Mouse (Mus musculus): ENCODE measurements around the gene Gm5414.
A peak's percentile ranks its signal among the peaks of the same experiment; 100 is the strongest.

The Gm5414 gene

GRCm38 (mm10) chr15:101627884-101628283 is at the start of gene Gm5414:
TSS of gene Gm5414 (minus strand) at chr15:101628188.
- DNase-seq = no peak

GRCm38 (mm10) chr15:101675978-101676377 is 48.0 kb upstream of the Gm5414 start:
- no peak for DNase-seq

- DNase-seq = no peak
Measured at GRCm38 (mm10) chr15:101652736-101653265, 24.8 kb upstream of the Gm5414 start.

GRCm38 (mm10) chr15:101647280-101647679 is 19.3 kb upstream of the Gm5414 start, which contains the start of gene Gm5478:
TSS of gene Gm5478 (minus strand) at chr15:101647380.
- no peak for DNase-seq

- DNase-seq = no peak
Measured at GRCm38 (mm10) chr15:101599123-101599522, 28.9 kb downstream of the Gm5414 start.

- no peak for DNase-seq
Measured at GRCm38 (mm10) chr15:101588216-101588615, 39.8 kb downstream of the Gm5414 start.

- no peak for DNase-seq
Measured at GRCm38 (mm10) chr15:101584456-101584855, 43.5 kb downstream of the Gm5414 start.

GRCm38 (mm10) chr15:101583211-101583965 is 44.6 kb downstream of the Gm5414 start:
- peak in 1 of 2 experiments; percentile 53 for DNase-seq

- no peak for DNase-seq
Measured at GRCm38 (mm10) chr15:101581701-101582100, 46.3 kb downstream of the Gm5414 start.

- DNase-seq = no peak
Measured at GRCm38 (mm10) chr15:101575506-101575905, 52.5 kb downstream of the Gm5414 start.
